Mouse (Mus musculus): Measurements from ENCODE around the gene Pdzk1. TPM values are rescaled to one million over a fixed set of nuclear protein-coding genes. Genes with fewer than 3 reads are reported as not detected.

Gene Pdzk1
- polyA plus RNA-seq, 1 experiment from 2014 or later = not detected

DNA sequence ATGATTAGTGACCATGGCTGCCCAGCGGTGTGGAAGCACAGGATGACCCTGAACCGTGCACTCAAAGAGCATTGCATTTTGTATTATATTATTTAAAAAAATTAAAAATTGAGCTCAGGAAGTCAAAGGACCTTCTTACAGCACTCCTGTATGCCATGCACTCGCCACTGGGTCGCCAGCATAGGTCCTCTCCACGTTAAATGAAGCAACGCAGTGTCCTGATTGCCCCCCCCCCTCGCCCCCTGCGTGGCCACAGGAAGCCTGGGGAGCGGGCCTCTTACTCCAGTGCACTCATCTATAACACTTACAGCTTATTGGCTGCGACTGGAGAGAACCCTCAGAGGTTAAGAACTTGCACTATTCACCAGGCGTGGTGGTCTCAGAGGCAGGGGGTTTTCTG is 3.8 kb upstream of the Pdzk1 start:
- H3K27me3 ChIP-seq (ENCODE audit: control insufficient read depth, insufficient read depth, low read length) = no peaks in the 10 kb centered on the region
- no peak for ATAC-seq (ENCODE audit: insufficient number of reproducible peaks, insufficient read depth, low FRiP score, low read depth)
- 47% methylated on average over 11 of the region's 11 CpGs for WGBS
- no peak overlapping the region for H3K4me3 ChIP-seq (ENCODE audit: low read depth, low read length)
- H3K4me1 ChIP-seq (ENCODE audit: control insufficient read depth, insufficient read depth, low read length) = no peaks in the 10 kb centered on the region
- H3K36me3 ChIP-seq (ENCODE audit: control insufficient read depth, insufficient read depth, low read length) = no peaks in the 10 kb centered on the region
- H3K4me2 ChIP-seq (replicated peaks; ENCODE audit: low read depth, low read length) = no peak overlapping the region
- no peak overlapping the region for H3K27ac ChIP-seq (ENCODE audit: low read length)
- no peaks in the 10 kb centered on the region for H3K9me3 ChIP-seq (ENCODE audit: control insufficient read depth, low read depth, low read length)
- no peak overlapping the region for H3K9ac ChIP-seq (replicated peaks; ENCODE audit: low read depth, low read length)

DNA sequence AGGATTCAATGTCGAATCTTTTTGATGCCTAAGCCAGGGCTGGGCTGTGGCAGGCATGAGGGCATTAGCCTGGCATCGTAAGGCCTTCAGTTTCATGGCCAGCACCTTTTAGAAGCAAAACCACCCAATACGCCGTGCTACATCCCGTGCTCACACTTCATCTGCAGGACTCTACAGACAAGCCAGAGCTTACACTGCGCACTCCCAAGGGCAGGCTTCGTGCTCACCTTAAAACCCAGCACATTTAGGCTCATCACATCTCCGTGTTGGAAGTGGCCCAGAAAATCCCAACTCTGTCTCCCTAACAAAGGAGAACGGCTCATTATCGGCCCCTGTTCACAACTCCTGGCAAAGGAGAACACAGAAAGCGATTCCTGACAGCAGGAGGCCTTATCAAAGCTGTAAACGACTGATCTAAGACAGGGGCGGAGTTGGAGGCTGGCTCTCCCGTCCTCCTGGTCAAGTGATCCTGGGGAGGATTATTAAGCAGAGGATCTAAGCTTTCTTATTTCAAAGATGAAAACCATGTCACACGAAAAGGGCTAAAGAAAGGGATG is 698 bp upstream of the Pdzk1 start:
- Histone ChIP-seq H3K27me3 (ENCODE audit: control insufficient read depth, insufficient read depth, low read length) (no peaks in the 10 kb centered on the region), H3K9me3 (ENCODE audit: control insufficient read depth, low read depth, low read length) (no peaks in the 10 kb centered on the region), H3K4me3 (ENCODE audit: low read depth, low read length) (no peak overlapping the region), H3K4me1 (ENCODE audit: control insufficient read depth, insufficient read depth, low read length) (no peaks in the 10 kb centered on the region), H3K9ac (replicated peaks; ENCODE audit: low read depth, low read length) (no peak overlapping the region), H3K4me2 (replicated peaks; ENCODE audit: low read depth, low read length) (no peak overlapping the region), H3K27ac (ENCODE audit: low read length) (no peak overlapping the region), H3K36me3 (ENCODE audit: control insufficient read depth, insufficient read depth, low read length) (no peaks in the 10 kb centered on the region)
- 39% methylated on average over 15 of the region's 15 CpGs for WGBS
- ATAC-seq (ENCODE audit: insufficient number of reproducible peaks, insufficient read depth, low FRiP score, low read depth) = no peak

DNA sequence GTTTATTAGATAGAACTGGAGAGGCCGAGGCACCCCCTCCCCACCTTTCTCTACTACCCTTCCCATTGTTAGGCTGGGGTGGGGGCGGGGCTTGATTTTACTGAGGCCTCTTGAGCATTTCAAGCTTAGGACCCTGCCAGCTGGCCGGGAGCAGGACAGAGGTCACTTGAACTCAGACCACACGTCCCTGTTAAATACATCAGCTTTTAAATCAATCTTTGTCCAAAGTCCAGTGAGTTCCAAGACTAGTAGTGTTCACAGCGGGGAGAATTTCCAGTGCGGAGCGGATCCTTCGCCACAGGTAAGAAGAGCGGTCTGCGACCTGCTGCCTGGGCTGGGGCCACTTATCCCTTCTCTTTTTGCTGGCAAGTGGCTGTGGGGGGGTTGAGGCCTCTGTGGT is 772 bp downstream of the Pdzk1 start:
- H3K27ac ChIP-seq (ENCODE audit: low read length) = no peak overlapping the region
- no peak overlapping the region for H3K4me3 ChIP-seq (ENCODE audit: low read depth, low read length)
- 75% methylated on average over 10 of the region's 10 CpGs for WGBS
- H3K36me3 ChIP-seq (ENCODE audit: control insufficient read depth, insufficient read depth, low read length) = no peaks in the 10 kb centered on the region
- H3K9ac ChIP-seq (replicated peaks; ENCODE audit: low read depth, low read length) = no peak overlapping the region
- no peak for ATAC-seq (ENCODE audit: insufficient number of reproducible peaks, insufficient read depth, low FRiP score, low read depth)
- no peaks in the 10 kb centered on the region for H3K27me3 ChIP-seq (ENCODE audit: control insufficient read depth, insufficient read depth, low read length)
- no peaks in the 10 kb centered on the region for H3K9me3 ChIP-seq (ENCODE audit: control insufficient read depth, low read depth, low read length)
- H3K4me1 ChIP-seq (ENCODE audit: control insufficient read depth, insufficient read depth, low read length) = no peaks in the 10 kb centered on the region
- no peak overlapping the region for H3K4me2 ChIP-seq (replicated peaks; ENCODE audit: low read depth, low read length)

DNA sequence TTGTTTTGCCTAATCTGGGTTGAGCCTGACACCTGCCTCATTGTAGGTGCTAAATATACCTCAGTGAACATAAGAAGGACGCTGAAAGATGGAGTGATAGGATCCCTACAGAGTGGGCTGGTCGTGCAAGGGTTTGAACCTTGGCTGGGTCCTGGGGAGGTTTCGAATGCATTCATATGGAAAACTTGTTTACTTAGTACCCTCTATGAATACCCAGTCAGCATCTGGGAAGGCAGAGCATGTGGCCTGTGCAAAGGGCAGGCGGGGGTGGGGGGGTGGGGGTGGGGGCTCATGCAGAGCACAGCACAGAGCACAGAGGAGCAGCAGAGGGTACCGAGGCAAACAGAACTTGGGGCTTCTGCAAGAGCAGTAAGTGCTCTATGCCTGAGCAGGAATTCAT is 3.8 kb downstream of the Pdzk1 start:
- ATAC-seq (ENCODE audit: insufficient number of reproducible peaks, insufficient read depth, low FRiP score, low read depth) = no peak
- Histone ChIP-seq H3K4me1 (ENCODE audit: control insufficient read depth, insufficient read depth, low read length) (no peaks in the 10 kb centered on the region), H3K4me3 (ENCODE audit: low read depth, low read length) (no peak overlapping the region), H3K36me3 (ENCODE audit: control insufficient read depth, insufficient read depth, low read length) (no peaks in the 10 kb centered on the region), H3K4me2 (replicated peaks; ENCODE audit: low read depth, low read length) (no peak overlapping the region), H3K9ac (replicated peaks; ENCODE audit: low read depth, low read length) (no peak overlapping the region), H3K27ac (ENCODE audit: low read length) (no peak overlapping the region), H3K9me3 (ENCODE audit: control insufficient read depth, low read depth, low read length) (no peaks in the 10 kb centered on the region), H3K27me3 (ENCODE audit: control insufficient read depth, insufficient read depth, low read length) (no peaks in the 10 kb centered on the region)
- 38% methylated on average over 5 of the region's 5 CpGs for WGBS

DNA sequence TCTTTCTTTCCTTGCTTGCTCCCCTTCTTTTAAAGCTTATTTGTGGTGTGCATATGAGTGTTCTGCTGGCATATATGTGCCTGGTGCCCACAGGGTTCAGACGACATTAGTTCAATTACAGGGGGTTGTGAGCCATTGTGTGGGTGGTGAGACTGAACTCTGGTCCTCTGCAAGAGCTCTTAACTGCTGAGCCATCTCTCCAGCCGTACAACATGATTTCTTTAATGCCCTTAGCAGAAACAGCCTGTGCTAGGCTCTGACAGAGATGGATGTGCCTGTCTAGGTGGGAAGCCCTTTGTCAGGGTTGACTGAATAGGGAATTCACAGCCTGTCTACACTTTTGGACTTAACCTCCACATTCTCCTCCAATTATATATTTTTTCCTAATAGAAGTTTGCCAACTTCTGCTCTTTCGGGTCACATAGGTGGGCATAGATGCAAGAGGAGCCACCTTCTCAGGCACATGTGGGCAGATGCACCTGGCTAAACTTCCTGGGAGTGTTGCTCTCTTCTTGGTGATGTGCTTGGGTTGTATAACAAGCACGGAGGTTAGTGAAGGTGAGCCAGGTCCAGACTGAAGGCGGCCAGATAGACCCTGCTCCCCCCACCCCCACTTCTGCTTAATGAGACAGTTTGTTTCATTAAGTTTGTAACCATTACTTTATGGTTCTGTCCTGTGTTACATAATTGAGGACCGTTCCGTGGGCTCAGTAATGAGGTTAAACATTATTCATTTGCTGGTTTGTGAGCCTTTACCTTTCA is 5.7 kb downstream of the Pdzk1 start:
- ATAC-seq (ENCODE audit: insufficient number of reproducible peaks, insufficient read depth, low FRiP score, low read depth) = no peak
- H3K9ac ChIP-seq (replicated peaks; ENCODE audit: low read depth, low read length) = no peak overlapping the region
- no peak overlapping the region for H3K4me3 ChIP-seq (ENCODE audit: low read depth, low read length)
- no peaks in the 10 kb centered on the region for H3K9me3 ChIP-seq (ENCODE audit: control insufficient read depth, low read depth, low read length)
- 69% methylated on average over 7 of the region's 7 CpGs for WGBS
- no peaks in the 10 kb centered on the region for H3K4me1 ChIP-seq (ENCODE audit: control insufficient read depth, insufficient read depth, low read length)
- no peak overlapping the region for H3K27ac ChIP-seq (ENCODE audit: low read length)
- no peak overlapping the region for H3K4me2 ChIP-seq (replicated peaks; ENCODE audit: low read depth, low read length)
- H3K27me3 ChIP-seq (ENCODE audit: control insufficient read depth, insufficient read depth, low read length) = no peaks in the 10 kb centered on the region
- no peaks in the 10 kb centered on the region for H3K36me3 ChIP-seq (ENCODE audit: control insufficient read depth, insufficient read depth, low read length)

DNA sequence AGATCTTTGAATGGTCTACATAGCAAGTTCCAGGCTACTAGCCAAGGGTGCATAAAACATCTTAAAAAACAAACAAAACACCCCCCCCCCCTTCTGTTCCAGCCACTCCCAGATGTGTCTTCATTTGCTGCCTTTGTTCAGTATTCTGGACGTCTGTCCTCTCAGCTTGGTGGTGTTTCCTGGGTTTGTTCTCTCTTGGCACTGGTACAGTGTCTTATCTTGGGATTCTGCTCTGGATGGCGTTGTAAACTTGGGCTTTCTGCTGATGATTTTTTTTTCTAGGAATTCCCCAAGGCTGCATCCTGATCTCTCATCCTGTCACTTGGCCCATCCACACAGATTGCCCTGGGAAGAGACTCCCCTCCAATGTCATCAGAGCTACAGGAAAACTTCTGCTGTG is 7.3 kb downstream of the Pdzk1 start:
- no peak for ATAC-seq (ENCODE audit: insufficient number of reproducible peaks, insufficient read depth, low FRiP score, low read depth)
- no peaks in the 10 kb centered on the region for H3K4me1 ChIP-seq (ENCODE audit: control insufficient read depth, insufficient read depth, low read length)
- H3K4me2 ChIP-seq (replicated peaks; ENCODE audit: low read depth, low read length) = no peak overlapping the region
- H3K9me3 ChIP-seq (ENCODE audit: control insufficient read depth, low read depth, low read length) = no peaks in the 10 kb centered on the region
- no peak overlapping the region for H3K4me3 ChIP-seq (ENCODE audit: low read depth, low read length)
- H3K9ac ChIP-seq (replicated peaks; ENCODE audit: low read depth, low read length) = no peak overlapping the region
- WGBS = 64% methylated on average over 2 of the region's 2 CpGs
- H3K27me3 ChIP-seq (ENCODE audit: control insufficient read depth, insufficient read depth, low read length) = no peaks in the 10 kb centered on the region
- H3K36me3 ChIP-seq (ENCODE audit: control insufficient read depth, insufficient read depth, low read length) = no peaks in the 10 kb centered on the region
- no peak overlapping the region for H3K27ac ChIP-seq (ENCODE audit: low read length)

DNA sequence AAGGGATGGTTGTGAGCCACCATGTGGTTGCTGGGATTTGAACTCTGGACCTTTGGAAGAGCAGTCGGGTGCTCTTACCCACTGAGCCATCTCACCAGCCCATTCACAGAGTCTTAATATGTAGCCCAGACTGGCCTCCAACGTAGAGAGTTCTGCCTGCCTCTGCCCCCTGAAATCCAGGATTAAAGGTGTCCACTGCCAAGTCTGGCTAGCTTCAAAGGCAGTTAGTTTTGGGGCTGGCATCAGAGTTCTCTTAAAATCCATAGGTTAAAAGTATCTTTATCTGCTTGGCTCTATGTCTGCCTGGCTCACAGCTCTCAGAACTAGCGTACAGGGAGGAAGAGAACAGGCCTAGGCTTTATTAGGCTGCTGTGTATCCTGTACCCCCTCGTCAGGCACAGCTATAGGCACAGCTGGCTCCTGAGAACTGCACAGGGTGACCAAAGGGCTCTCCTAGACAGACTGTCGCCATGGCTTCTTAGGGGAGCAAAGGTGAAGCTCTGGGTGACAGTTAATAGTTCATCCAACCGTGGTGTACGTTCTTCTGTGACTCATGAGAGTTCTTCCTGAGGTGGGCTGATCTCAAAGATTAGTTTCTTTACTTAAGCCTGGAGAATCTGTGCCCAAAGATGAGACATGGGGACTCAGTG is 10.0 kb downstream of the Pdzk1 start:
- WGBS = 63% methylated on average over 7 of the region's 7 CpGs
- no peak for ATAC-seq (ENCODE audit: insufficient number of reproducible peaks, insufficient read depth, low FRiP score, low read depth)
- no peak overlapping the region for H3K4me3 ChIP-seq (ENCODE audit: low read depth, low read length)
- H3K4me2 ChIP-seq (replicated peaks; ENCODE audit: low read depth, low read length) = no peak overlapping the region
- no peaks in the 10 kb centered on the region for H3K36me3 ChIP-seq (ENCODE audit: control insufficient read depth, insufficient read depth, low read length)
- H3K27me3 ChIP-seq (ENCODE audit: control insufficient read depth, insufficient read depth, low read length) = no peaks in the 10 kb centered on the region
- no peak overlapping the region for H3K9ac ChIP-seq (replicated peaks; ENCODE audit: low read depth, low read length)
- H3K4me1 ChIP-seq (ENCODE audit: control insufficient read depth, insufficient read depth, low read length) = no peaks in the 10 kb centered on the region
- H3K9me3 ChIP-seq (ENCODE audit: control insufficient read depth, low read depth, low read length) = no peaks in the 10 kb centered on the region
- H3K27ac ChIP-seq (ENCODE audit: low read length) = no peak overlapping the region

DNA sequence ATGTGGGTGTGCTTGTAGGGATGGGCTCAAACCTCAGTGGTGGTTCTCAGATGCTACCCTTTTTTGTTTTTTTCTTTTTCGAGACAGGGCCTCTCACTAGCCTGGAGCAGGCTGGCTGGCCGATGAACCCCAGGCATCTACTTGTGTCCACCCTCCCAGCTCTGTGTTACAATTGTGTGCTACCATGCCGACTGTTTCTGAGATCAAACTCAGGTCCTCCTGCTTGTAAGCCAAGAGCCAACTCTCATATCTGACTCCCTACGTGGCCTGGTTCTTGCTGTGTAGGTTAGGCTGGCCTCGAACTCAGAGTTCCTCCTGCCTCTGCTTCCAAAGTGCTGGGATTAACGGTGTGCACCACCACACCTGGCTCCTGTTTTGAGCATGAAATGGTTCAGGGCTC is 16.1 kb downstream of the Pdzk1 start:
- Histone ChIP-seq H3K36me3 (ENCODE audit: control insufficient read depth, insufficient read depth, low read length) (no peaks in the 10 kb centered on the region), H3K27me3 (ENCODE audit: control insufficient read depth, insufficient read depth, low read length) (no peaks in the 10 kb centered on the region), H3K9me3 (ENCODE audit: control insufficient read depth, low read depth, low read length) (no peaks in the 10 kb centered on the region), H3K4me1 (ENCODE audit: control insufficient read depth, insufficient read depth, low read length) (no peaks in the 10 kb centered on the region), H3K9ac (replicated peaks; ENCODE audit: low read depth, low read length) (no peak overlapping the region), H3K4me2 (replicated peaks; ENCODE audit: low read depth, low read length) (no peak overlapping the region), H3K27ac (ENCODE audit: low read length) (no peak overlapping the region), H3K4me3 (ENCODE audit: low read depth, low read length) (no peak overlapping the region)
- ATAC-seq (ENCODE audit: insufficient number of reproducible peaks, insufficient read depth, low FRiP score, low read depth) = no peak
- 89% methylated on average over 6 of the region's 6 CpGs for whole genome bisulfite sequencing

Data from stomach, embryonic 14.5 days (tissue).